Mouse (Mus musculus) midbrain, embryonic 14.5 days (tissue): ENCODE results near the gene Efhc1. TPM values are rescaled to one million over a fixed set of nuclear protein-coding genes. Genes with fewer than 3 reads are reported as not detected.

Experiments
- ATAC-seq: fragments of 200-750 bp; cut with Nextera tagmentation; 2 replicates; pipeline ENCODE4 v1.8.0; 2017; ENCODE audit warnings: moderate number of reproducible peaks, moderate library complexity; ENCODE audit not compliant: low FRiP score, low TSS enrichment
- DNase-seq: peaks from one replicate; pipeline ENCODE4 v3.0.0-alpha.2; 2015
- H3K27ac ChIP-seq: fragments of 300-500 bp; sonication (generic); replicated peaks from 2 replicates; pipeline ENCODE4 v1.5.1; 2014; ENCODE audit warnings: mild to moderate bottlenecking, low read depth, low read length, moderate library complexity
- H3K27me3 ChIP-seq: fragments of 300-500 bp; sonication (generic); 2 replicates; pipeline ENCODE4 v1.6.1; 2014; ENCODE audit warnings: low read length, control low read depth, mixed read lengths; ENCODE audit not compliant: control insufficient read depth, insufficient read depth
- H3K36me3 ChIP-seq: fragments of 300-500 bp; sonication (generic); 2 replicates; pipeline ENCODE4 v1.6.1; 2014; ENCODE audit warnings: low read length, control low read depth; ENCODE audit not compliant: control insufficient read depth, insufficient read depth
- H3K4me1 ChIP-seq: fragments of 300-500 bp; sonication (generic); 2 replicates; pipeline ENCODE4 v1.6.1; 2014; ENCODE audit warnings: mild to moderate bottlenecking, antibody characterized with exemption, low read length, control low read depth; ENCODE audit not compliant: control insufficient read depth, insufficient read depth
- H3K4me2 ChIP-seq: fragments of 300-500 bp; sonication (generic); 2 replicates; pipeline ENCODE4 v1.6.1; 2014; ENCODE audit warnings: mild to moderate bottlenecking, low read length, moderate library complexity
- H3K4me3 ChIP-seq: fragments of 300-500 bp; sonication (generic); replicated peaks from 2 replicates; pipeline ENCODE4 v1.5.1; 2014; ENCODE audit warnings: low read depth, low read length
- H3K9ac ChIP-seq: fragments of 300-500 bp; sonication (generic); replicated peaks from 2 replicates; pipeline ENCODE4 v1.6.1; 2014; ENCODE audit warnings: mild to moderate bottlenecking, low read length, moderate library complexity
- H3K9me3 ChIP-seq: fragments of 300-500 bp; sonication (generic); 2 replicates; pipeline ENCODE4 v1.6.1; 2016; ENCODE audit warnings: low read length, control low read depth, mixed read lengths; ENCODE audit not compliant: control insufficient read depth
- WGBS: fragments of 180-500 bp; shearing (Covaris S2); extraction: QIAGEN DNeasy Blood & Tissue Kit; methylation state at CpG from one replicate; pipeline ENCODE4 v1.1.7; 2014; 5-methylcytosine and 5-hydroxymethylcytosine counted together
- polyA plus RNA-seq: library from polyadenylated mRNA; unstranded; fragments of >200 nt; fragmentation: Nextera tagmentation; extraction: Ambion mirVana; gene quantifications from 2 replicates; pipeline ENCODE4 v1.2.1, GENCODE M21; 2014

Gene Efhc1
- polyA plus RNA-seq, 1 experiment from 2014 or later, result 2.1 TPM

GRCm38 (mm10) chr1:20969642-20970041, 18.2 kb downstream of the Efhc1 start:
- Histone ChIP-seq H3K4me2 (no peak overlapping the region), H3K27ac (no peak overlapping the region), H3K36me3 (no peaks in the 10 kb centered on the region), H3K9ac (no peak overlapping the region), H3K4me1 (no peaks in the 10 kb centered on the region), H3K4me3 (no peak overlapping the region), H3K27me3 (no peaks in the 10 kb centered on the region), H3K9me3 (no peaks in the 10 kb centered on the region)
- DNase-seq, result no peak
- WGBS, result 80% methylated on average over 2 of the region's 2 CpGs
- ATAC-seq, result no peak

DNA sequence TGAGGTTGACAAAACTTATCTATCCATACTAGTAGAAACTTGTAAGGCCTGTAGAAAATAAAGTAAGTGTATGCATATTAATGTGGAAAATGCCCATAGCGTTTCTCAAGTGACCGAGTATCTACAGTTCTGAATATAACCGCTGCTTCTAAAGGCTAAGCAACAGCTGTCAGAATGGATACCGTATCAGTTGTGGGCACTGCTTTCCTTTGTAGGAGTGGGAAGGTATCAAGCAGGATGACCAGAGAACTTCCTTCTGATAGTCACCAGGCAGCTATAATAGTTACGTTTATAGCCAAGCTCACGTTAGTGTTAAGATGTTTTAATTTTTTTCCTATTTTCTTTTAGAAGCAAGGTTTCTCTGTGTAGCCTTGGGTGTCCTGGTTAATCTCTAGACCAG, 22.0 kb downstream of the Efhc1 start:
- no peak overlapping the region for H3K9ac ChIP-seq
- 98% methylated on average over 6 of the region's 6 CpGs for WGBS
- H3K9me3 ChIP-seq, result no peaks in the 10 kb centered on the region
- DNase-seq (no peak), ATAC-seq (no peak)
- no peaks in the 10 kb centered on the region for H3K36me3 ChIP-seq
- no peak overlapping the region for H3K4me2 ChIP-seq
- H3K27ac ChIP-seq, result no peak overlapping the region
- no peak overlapping the region for H3K4me3 ChIP-seq
- no peaks in the 10 kb centered on the region for H3K4me1 ChIP-seq
- H3K27me3 ChIP-seq, result no peaks in the 10 kb centered on the region

- no peaks in the 10 kb centered on the region for H3K9me3 ChIP-seq
- H3K4me1 ChIP-seq, result no peaks in the 10 kb centered on the region
- no peak overlapping the region for H3K27ac ChIP-seq
- no peak overlapping the region for H3K9ac ChIP-seq
- no peak overlapping the region for H3K4me2 ChIP-seq
- WGBS, result 83% methylated on average over 9 of the region's 9 CpGs
- no peaks in the 10 kb centered on the region for H3K36me3 ChIP-seq
- H3K4me3 ChIP-seq, result no peak overlapping the region
- ATAC-seq, result no peak
- no peaks in the 10 kb centered on the region for H3K27me3 ChIP-seq
- no peak for DNase-seq
Observed at GRCm38 (mm10) chr1:20974341-20975135, 23.1 kb downstream of the Efhc1 start.

DNA sequence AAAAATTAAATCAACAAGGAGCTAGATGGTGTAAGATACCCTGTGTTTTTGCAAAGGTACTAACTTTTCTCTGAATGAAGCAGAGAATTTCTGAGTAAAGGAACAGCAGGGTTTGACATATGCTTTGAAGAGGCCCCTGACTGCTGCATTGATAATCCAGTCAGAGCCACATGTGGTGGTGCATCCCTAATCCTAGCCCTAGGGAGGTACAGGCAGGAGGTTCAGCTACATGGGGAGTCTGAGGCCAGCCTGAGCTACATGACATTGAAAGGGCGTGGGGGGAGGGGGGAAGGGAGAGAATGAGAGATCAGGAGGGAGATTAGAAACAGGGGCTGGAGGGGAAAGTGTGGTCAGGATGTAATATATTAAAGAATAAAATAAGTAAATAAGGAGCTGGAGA, 29.1 kb downstream of the Efhc1 start:
- ATAC-seq (no peak), DNase-seq (no peak)
- Histone ChIP-seq H3K27ac (no peak overlapping the region), H3K9me3 (no peaks in the 10 kb centered on the region), H3K4me2 (no peak overlapping the region), H3K4me3 (no peak overlapping the region), H3K4me1 (no peaks in the 10 kb centered on the region), H3K36me3 (no peaks in the 10 kb centered on the region), H3K9ac (no peak overlapping the region), H3K27me3 (no peaks in the 10 kb centered on the region)
- 13% methylated on average over 1 of the region's 1 CpGs for WGBS

DNA sequence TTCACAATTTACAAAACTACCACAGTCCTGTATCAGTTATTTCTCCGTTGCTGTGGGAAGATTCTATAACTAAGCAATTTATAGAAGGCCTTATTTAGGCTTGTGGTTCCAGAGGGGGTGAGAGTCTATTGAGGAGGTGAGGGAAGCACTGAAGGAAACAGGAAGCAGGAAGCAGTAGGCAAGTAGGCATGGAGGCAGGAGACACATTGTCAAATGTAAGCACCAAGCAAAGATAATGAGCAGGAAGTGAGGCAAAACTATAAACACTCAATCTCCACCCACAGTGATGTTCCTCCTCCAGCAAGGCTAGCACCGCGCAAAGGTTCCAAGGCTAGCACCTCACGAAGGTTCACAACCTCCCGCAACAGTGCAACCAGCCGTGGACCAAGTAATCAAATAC, 30.3 kb downstream of the Efhc1 start:
- WGBS, result 88% methylated on average over 6 of the region's 6 CpGs
- no peaks in the 10 kb centered on the region for H3K9me3 ChIP-seq

DNA sequence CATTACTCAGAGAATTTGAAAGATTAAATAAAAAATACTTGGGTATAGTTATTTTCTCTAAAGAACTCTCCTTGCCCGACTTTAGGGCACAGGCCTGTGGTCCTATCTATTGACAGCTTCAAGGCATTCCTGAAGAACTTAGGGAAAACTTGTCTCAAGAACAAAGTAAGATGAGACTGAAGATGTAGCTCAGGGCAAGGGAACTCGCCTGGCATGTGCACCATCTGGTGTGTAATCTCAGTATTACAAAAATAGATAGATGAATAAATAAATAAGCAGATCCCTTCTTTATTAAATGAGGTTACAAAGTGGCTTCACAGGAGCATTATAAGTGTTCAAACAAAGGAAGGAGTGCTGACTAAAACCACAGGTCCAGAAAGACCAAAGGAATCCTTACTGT, 32.7 kb downstream of the Efhc1 start:
- Histone ChIP-seq H3K4me3 (no peak overlapping the region), H3K9ac (no peak overlapping the region), H3K27me3 (no peaks in the 10 kb centered on the region), H3K4me1 (no peaks in the 10 kb centered on the region), H3K36me3 (no peaks in the 10 kb centered on the region), H3K4me2 (no peak overlapping the region), H3K9me3 (no peaks in the 10 kb centered on the region), H3K27ac (no peak overlapping the region)
- WGBS, result 74% methylated on average over 2 of the region's 2 CpGs
- peak; percentile 22 for DNase-seq
- no peak for ATAC-seq

More for the DNA sequence above, 30.3 kb downstream of the Efhc1 start:
- H3K9ac ChIP-seq, result no peak overlapping the region
- no peaks in the 10 kb centered on the region for H3K4me1 ChIP-seq
- no peak overlapping the region for H3K4me3 ChIP-seq
- no peaks in the 10 kb centered on the region for H3K36me3 ChIP-seq
- no peak overlapping the region for H3K4me2 ChIP-seq
- ATAC-seq (no peak), DNase-seq (no peak)
- no peak overlapping the region for H3K27ac ChIP-seq
- no peaks in the 10 kb centered on the region for H3K27me3 ChIP-seq

DNA sequence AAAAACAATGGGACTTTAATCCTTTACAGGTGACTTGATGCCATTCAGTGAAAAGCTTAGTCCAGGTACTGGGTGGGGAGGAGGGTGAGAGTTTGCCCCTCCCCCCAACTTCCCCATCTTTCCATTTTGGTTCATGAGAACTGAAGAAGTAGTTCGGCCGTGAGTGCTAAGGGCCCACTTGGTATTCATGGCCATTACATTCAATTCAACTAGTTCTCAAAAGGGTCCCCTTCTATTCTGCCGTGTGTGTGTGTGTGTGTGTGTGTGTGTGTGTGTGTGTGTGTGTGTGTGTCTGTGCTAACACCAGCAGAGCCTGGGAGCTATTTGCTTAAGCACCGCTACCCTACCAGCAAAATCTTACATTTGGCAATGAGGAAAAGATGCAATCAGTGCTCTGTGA, 33.2 kb downstream of the Efhc1 start:
- DNase-seq (peak; percentile 27), ATAC-seq (peak; percentile 31; the same call in 1 of the 2 replicates)
- Histone ChIP-seq H3K27me3 (no peaks in the 10 kb centered on the region), H3K36me3 (no peaks in the 10 kb centered on the region), H3K4me2 (no peak overlapping the region), H3K27ac (no peak overlapping the region), H3K4me3 (no peak overlapping the region), H3K4me1 (no peaks in the 10 kb centered on the region), H3K9me3 (no peaks in the 10 kb centered on the region), H3K9ac (no peak overlapping the region)
- 44% methylated on average over 4 of the region's 4 CpGs for WGBS

- Histone ChIP-seq H3K4me3 (no peak overlapping the region), H3K36me3 (no peaks in the 10 kb centered on the region), H3K4me1 (no peaks in the 10 kb centered on the region), H3K27me3 (no peaks in the 10 kb centered on the region), H3K9me3 (no peaks in the 10 kb centered on the region), H3K9ac (no peak overlapping the region), H3K4me2 (no peak overlapping the region), H3K27ac (no peak overlapping the region)
- ATAC-seq (no peak), DNase-seq (no peak)
- WGBS, result 69% methylated on average over 10 of the region's 10 CpGs
Observed at GRCm38 (mm10) chr1:20986378-20987056, 35.1 kb downstream of the Efhc1 start.
